Mouse (Mus musculus) liver, adult 2 months (tissue): ENCODE measurements at regions not wholly inside any gene's neighbourhood (a gene's known extent, or its start where the extent isn't known, plus 50 kb on each side); places are given as distances from the start of the nearest gene placed in this dataset.

ENCODE experiments used
- DNase-seq: peaks from one replicate; pipeline ENCODE4 v3.0.0-alpha.2; 2011; ENCODE audit warnings: low read depth, low spot score; ENCODE audit errors: extremely low read depth
- H3K27ac ChIP-seq: fragments of 200-500 bp; replicated peaks from 2 replicates; pipeline ENCODE4 v1.5.1; 2012; ENCODE audit warnings: low read depth, mild to moderate bottlenecking, control low read depth, inconsistent platforms, low read length; ENCODE audit not compliant: insufficient read depth
- H3K27me3 ChIP-seq: fragments of 200-500 bp; 2 replicates; pipeline ENCODE4 v1.6.1; 2012; ENCODE audit warnings: mild to moderate bottlenecking, moderate library complexity, low read length, inconsistent platforms; ENCODE audit not compliant: control insufficient read depth, insufficient read depth
- H3K36me3 ChIP-seq: fragments of 200-500 bp; 2 replicates; pipeline ENCODE4 v1.6.1; 2012; ENCODE audit warnings: low read length, inconsistent platforms; ENCODE audit not compliant: control insufficient read depth, insufficient read depth
- H3K4me1 ChIP-seq: fragments of 200-500 bp; 2 replicates; pipeline ENCODE4 v1.6.1; 2011; ENCODE audit warnings: low read length; ENCODE audit not compliant: control insufficient read depth, insufficient read depth
- H3K4me3 ChIP-seq: fragments of 200-500 bp; 2 replicates; pipeline ENCODE4 v1.5.1; 2011; ENCODE audit warnings: low read depth, mild to moderate bottlenecking, control low read depth, low read length, moderate library complexity; ENCODE audit not compliant: insufficient read depth
- H3K79me2 ChIP-seq: fragments of 200-500 bp; 2 replicates; pipeline ENCODE4 v1.6.1; 2012; ENCODE audit warnings: inconsistent platforms, mild to moderate bottlenecking, low read length, moderate library complexity; ENCODE audit not compliant: control insufficient read depth, insufficient read depth
- H3K9ac ChIP-seq: fragments of 200-500 bp; 2 replicates; pipeline ENCODE4 v1.6.1; 2012; ENCODE audit warnings: low read depth, mild to moderate bottlenecking, control low read depth, inconsistent platforms, low read length
- CTCF ChIP-seq: fragments of 200-500 bp; IDR thresholded peaks from 2 replicates; pipeline ENCODE4 v1.5.1; 2011; ENCODE audit warnings: low read depth, low read length, control low read depth
- POLR2A ChIP-seq: fragments of 200-500 bp; IDR thresholded peaks from 2 replicates; pipeline ENCODE4 v1.6.1; 2011; ENCODE audit warnings: low read length, control low read depth; ENCODE audit not compliant: insufficient read depth; ENCODE audit errors: extremely low read depth
- WGBS: fragments of 180-500 bp; shearing (Covaris S2); methylation state at CpG from one replicate; pipeline ENCODE4 v1.1.7; 2018; 5-methylcytosine and 5-hydroxymethylcytosine counted together

DNA sequence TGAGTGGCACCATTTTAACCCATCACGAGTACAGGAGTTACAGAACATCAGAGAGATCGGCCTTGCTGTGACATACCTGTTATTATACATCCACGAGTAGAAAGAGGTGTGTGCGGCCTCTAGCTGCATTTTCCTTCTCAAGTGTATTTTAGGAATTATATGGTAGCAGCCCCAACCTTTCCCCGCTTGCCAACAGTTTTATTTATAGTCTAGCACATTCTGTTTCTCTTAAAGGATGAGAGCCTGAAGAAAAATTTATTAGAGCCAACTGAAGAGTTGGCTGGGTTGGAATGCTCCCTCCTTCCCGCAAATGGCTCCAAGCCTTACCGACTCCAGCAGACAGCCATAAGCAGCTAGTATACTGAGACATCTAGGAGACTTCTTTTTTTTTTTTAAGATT is 67.0 kb upstream of the Frmd4b start:
- TF ChIP-seq CTCF = no peak
- no peak for TF ChIP-seq POLR2A
- no peak for DNase-seq
- Histone ChIP-seq H3K4me1 (no peaks in the 10 kb centered on the region), H3K27ac (no peak overlapping the region), H3K36me3 (no peaks in the 10 kb centered on the region), H3K9ac (no peak overlapping the region), H3K79me2 (no peaks in the 10 kb centered on the region), H3K4me3 (no peak overlapping the region), H3K27me3 (no peaks in the 10 kb centered on the region)
- 90% methylated on average over 7 of the region's 7 CpGs for WGBS

DNA sequence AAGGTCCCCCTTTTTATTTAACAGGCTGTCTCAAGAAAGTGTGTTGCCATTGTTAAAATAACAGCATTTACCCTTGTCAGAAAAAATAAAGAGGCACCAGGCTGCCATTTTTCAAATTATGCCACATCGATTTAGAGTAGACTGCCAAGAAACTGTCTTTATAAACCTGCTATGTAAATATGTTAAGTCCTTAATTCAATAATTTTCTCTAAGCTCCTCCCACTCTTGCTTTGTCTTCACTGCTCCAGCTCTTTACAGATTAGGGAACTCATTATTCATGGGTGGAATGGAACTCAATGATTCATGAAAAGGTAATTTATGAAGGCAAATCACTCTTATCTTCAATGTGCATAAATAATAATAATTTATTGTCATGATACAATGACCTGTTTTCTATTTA is 64.9 kb upstream of the Frmd4b start:
- TF ChIP-seq CTCF (no peak), POLR2A (no peak)
- Histone ChIP-seq H3K4me3 (no peak overlapping the region), H3K9ac (no peak overlapping the region), H3K79me2 (no peaks in the 10 kb centered on the region), H3K27me3 (no peaks in the 10 kb centered on the region), H3K4me1 (no peaks in the 10 kb centered on the region), H3K36me3 (no peaks in the 10 kb centered on the region), H3K27ac (no peak overlapping the region)
- WGBS = 84% methylated on average over 1 of the region's 1 CpGs
- DNase-seq = no peak

DNA sequence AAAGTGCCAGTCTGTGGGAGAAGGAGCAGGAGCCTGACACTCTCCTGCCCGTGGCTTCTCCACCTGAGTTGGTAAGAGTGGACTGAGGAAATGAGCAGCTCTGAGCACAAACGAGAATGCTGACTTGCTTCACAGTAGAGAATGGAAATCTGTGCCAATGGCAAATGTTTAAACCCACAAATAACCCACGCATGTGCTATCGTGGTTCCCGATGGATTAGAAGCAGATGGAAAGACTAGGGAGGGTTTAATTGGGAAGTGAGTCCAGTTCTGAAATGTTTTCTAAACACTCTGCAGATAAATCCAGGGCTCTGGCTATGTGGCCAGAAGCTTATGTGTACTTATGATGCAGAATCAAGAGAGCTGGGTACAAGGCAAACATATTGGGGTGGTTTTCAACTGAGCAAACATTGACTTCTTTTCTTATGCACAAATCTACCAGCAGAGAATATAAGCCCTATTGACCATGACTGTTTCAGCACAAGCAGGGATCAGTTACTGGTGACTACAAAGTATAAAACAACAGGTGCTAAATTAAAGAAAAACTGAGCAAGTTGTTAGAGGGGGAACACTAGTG is 57.9 kb upstream of the Frmd4b start:
- H3K9ac ChIP-seq = no peak overlapping the region
- no peaks in the 10 kb centered on the region for H3K36me3 ChIP-seq
- H3K27me3 ChIP-seq = no peaks in the 10 kb centered on the region
- 61% methylated on average over 5 of the region's 5 CpGs for WGBS
- H3K79me2 ChIP-seq = no peaks in the 10 kb centered on the region
- no peak overlapping the region for H3K4me3 ChIP-seq
- no peaks in the 10 kb centered on the region for H3K4me1 ChIP-seq
- no peak for DNase-seq
- H3K27ac ChIP-seq = no peak overlapping the region
- no peak for TF ChIP-seq CTCF

DNA sequence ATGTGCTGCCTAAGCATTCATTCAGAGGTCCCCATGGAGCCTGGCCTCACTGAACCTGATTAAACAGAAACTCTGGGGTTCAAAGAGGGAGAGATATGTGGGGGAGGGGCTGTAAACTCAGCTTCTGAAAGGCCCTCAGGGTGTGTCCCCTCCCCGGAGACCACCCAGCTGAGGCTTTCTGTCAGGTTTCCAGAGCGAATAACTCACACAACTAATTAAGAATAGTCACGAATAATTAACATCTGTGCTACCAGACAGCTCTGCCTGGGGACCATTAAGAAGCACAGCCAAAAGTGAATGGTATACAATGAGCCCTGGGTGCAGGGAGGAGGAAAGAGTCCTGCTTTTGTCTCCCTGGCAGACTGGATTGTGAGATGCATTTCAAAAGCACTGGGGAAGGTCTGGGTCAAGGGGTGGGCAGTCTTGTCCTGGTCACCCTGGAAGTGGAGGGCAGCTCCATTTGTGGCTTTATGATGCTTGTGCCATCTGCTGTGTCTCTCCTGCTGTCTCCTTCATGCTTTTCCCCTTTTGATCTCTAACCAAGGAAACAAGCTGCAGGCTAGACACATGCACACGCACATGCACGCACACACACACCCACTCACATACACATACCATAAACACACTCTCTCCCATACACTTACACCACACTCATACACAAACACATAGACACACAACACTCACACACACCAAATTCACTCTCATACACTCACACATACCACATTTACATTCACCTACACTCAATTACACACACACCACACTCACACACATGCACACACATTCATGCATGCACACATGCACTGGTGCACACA is 49.7 kb upstream of the Frmd4b start:
- 53% methylated on average over 5 of the region's 5 CpGs for WGBS
- Histone ChIP-seq H3K27ac (no peak overlapping the region), H3K9ac (no peak overlapping the region), H3K36me3 (no peaks in the 10 kb centered on the region), H3K27me3 (no peaks in the 10 kb centered on the region), H3K4me1 (no peaks in the 10 kb centered on the region), H3K4me3 (no peak overlapping the region), H3K79me2 (no peaks in the 10 kb centered on the region)
- DNase-seq = no peak
- TF ChIP-seq CTCF (no peak), POLR2A (no peak)
